In genomic region chr2:90828739-90829138, GRCm38 (mm10) we compare ENCODE assay signal across 26 mouse cellular contexts. TPM values are rescaled to one million over a fixed set of nuclear protein-coding genes. Genes with fewer than 3 reads are reported as not detected.
A peak's percentile ranks its signal among the peaks of the same experiment; 100 is the strongest.
DNase-seq lines count a peak whose midpoint lies in the region; ATAC-seq and TF ChIP-seq lines count a peak whose summit lies in the region.
"Had no signal": no experiment of that assay in that cellular context is flagged by ENCODE, and none has a peak within 500 bp of the region (broad histone marks: within the 10 kb centered on the region; RNA-seq: fewer than 3 reads in every experiment).

No protein-coding gene starts in this region.

- H3K27ac ChIP-seq in forebrain, embryonic 14.5 days (ENCODE audit: low read depth, low read length), result no peak overlapping the region
- no peak overlapping the region for H3K27ac ChIP-seq in forebrain, embryonic 13.5 days
- no peak overlapping the region for H3K27ac ChIP-seq in MEL (ENCODE audit: control insufficient read depth, low read depth, low read length)
- no peak overlapping the region for H3K27ac ChIP-seq in intestine, embryonic 15.5 days
- H3K27ac ChIP-seq: forebrain, embryonic 10.5 days; liver, embryonic 14.5 days; lung, embryonic 15.5 days; midbrain, embryonic 15.5 days; neural tube, embryonic 13.5 days had no signal

- ATAC-seq in forebrain, embryonic 14.5 days, result no peak
- no peak for ATAC-seq in forebrain, embryonic 13.5 days
- ATAC-seq in intestine, embryonic 15.5 days, result no peak
- ATAC-seq: hindbrain, embryonic 16.5 days; intestine, postnatal 0 days; midbrain, embryonic 15.5 days had no signal

- no peaks in the 10 kb centered on the region for H3K4me1 ChIP-seq in forebrain, embryonic 14.5 days (ENCODE audit: control insufficient read depth, insufficient read depth, low read length)
- H3K4me1 ChIP-seq in forebrain, embryonic 13.5 days, result no peaks in the 10 kb centered on the region
- H3K4me1 ChIP-seq in MEL (ENCODE audit: control insufficient read depth in 1 of 2, insufficient read depth in 2 of 2, low read length in 2 of 2), result peaks cover 2 to 5% of the 10 kb centered on the region in 2 experiments; a peak in 2 of 4 replicates
- H3K4me1 ChIP-seq in intestine, embryonic 15.5 days (replicated peaks), result no peaks in the 10 kb centered on the region
- H3K4me1 ChIP-seq: forebrain, embryonic 10.5 days; lung, embryonic 15.5 days; midbrain, embryonic 15.5 days; neural tube, embryonic 13.5 days had no signal

- no peaks in the 10 kb centered on the region for H3K36me3 ChIP-seq in forebrain, embryonic 14.5 days (ENCODE audit: control insufficient read depth, insufficient read depth, low read length)
- H3K36me3 ChIP-seq in forebrain, embryonic 13.5 days (ENCODE audit: poor library complexity, severe bottlenecking), result no peaks in the 10 kb centered on the region
- H3K36me3 ChIP-seq in MEL (ENCODE audit: control insufficient read depth in 1 of 2, insufficient read depth in 2 of 2, low read length in 2 of 2), result peaks cover 0 to 8% of the 10 kb centered on the region in 2 experiments; a peak in 2 of 4 replicates
- H3K36me3 ChIP-seq in intestine, embryonic 15.5 days, result no peaks in the 10 kb centered on the region
- H3K36me3 ChIP-seq: forebrain, embryonic 10.5 days; G1E; lung, embryonic 15.5 days; midbrain, embryonic 15.5 days; neural tube, embryonic 13.5 days had no signal

- no peak overlapping the region for H3K4me3 ChIP-seq in forebrain, embryonic 14.5 days (ENCODE audit: low read depth, low read length)
- no peak overlapping the region for H3K4me3 ChIP-seq in forebrain, embryonic 13.5 days
- H3K4me3 ChIP-seq in MEL (ENCODE audit: control insufficient read depth in 1 of 2, insufficient read depth in 1 of 2, low read depth in 2 of 2, low read length in 2 of 2), result no peak overlapping the region; a peak in 1 of 4 replicates
- no peak overlapping the region for H3K4me3 ChIP-seq in intestine, embryonic 15.5 days (replicated peaks)
- H3K4me3 ChIP-seq: forebrain, embryonic 10.5 days; lung, embryonic 15.5 days; midbrain, embryonic 15.5 days; myocyte; neural tube, embryonic 13.5 days had no signal

- no peaks in the 10 kb centered on the region for H3K27me3 ChIP-seq in forebrain, embryonic 14.5 days (replicated peaks; ENCODE audit: control insufficient read depth, insufficient read depth, low read length)
- H3K27me3 ChIP-seq in forebrain, embryonic 13.5 days, result no peaks in the 10 kb centered on the region
- no peaks in the 10 kb centered on the region for H3K27me3 ChIP-seq in MEL (ENCODE audit: control insufficient read depth in 1 of 2, insufficient read depth in 2 of 2, low read length in 2 of 2)
- no peaks in the 10 kb centered on the region for H3K27me3 ChIP-seq in intestine, embryonic 15.5 days (replicated peaks)
- H3K27me3 ChIP-seq: CH12.LX; lung, embryonic 15.5 days; midbrain, embryonic 15.5 days; neural tube, embryonic 13.5 days had no signal

- H3K9ac ChIP-seq in forebrain, embryonic 14.5 days (ENCODE audit: low read length), result no peak overlapping the region
- H3K9ac ChIP-seq in forebrain, embryonic 13.5 days, result no peak overlapping the region
- no peak overlapping the region for H3K9ac ChIP-seq in MEL (ENCODE audit: control insufficient read depth, low read depth, low read length, poor library complexity, severe bottlenecking)
- no peak overlapping the region for H3K9ac ChIP-seq in intestine, embryonic 15.5 days
- H3K9ac ChIP-seq: liver, embryonic 14.5 days; lung, embryonic 15.5 days; midbrain, embryonic 15.5 days; neural tube, embryonic 13.5 days had no signal

- H3K9me3 ChIP-seq in forebrain, embryonic 14.5 days (replicated peaks; ENCODE audit: control insufficient read depth, low read length), result no peaks in the 10 kb centered on the region
- no peaks in the 10 kb centered on the region for H3K9me3 ChIP-seq in forebrain, embryonic 13.5 days (replicated peaks)
- no peaks in the 10 kb centered on the region for H3K9me3 ChIP-seq in MEL (replicated peaks; ENCODE audit: insufficient read depth, low read length)
- H3K9me3 ChIP-seq in intestine, embryonic 15.5 days, result no peaks in the 10 kb centered on the region
- H3K9me3 ChIP-seq: forebrain, embryonic 10.5 days; G1E; lung, embryonic 15.5 days; midbrain, embryonic 15.5 days; neural tube, embryonic 13.5 days had no signal

- H3K79me2 ChIP-seq in MEL (ENCODE audit: control insufficient read depth, insufficient read depth, low read length, poor library complexity), result no peaks in the 10 kb centered on the region

- no peak for TF ChIP-seq RAD21 in MEL (IDR thresholded peaks at IDR 0.05; ENCODE audit: low read depth, low read length)

- TF ChIP-seq CTCF in MEL (IDR thresholded peaks at IDR 0.05 in 2 of 3, conservative IDR thresholded peaks at IDR 0.05 in 1 of 3; ENCODE audit: control insufficient read depth in 1 of 3, insufficient read depth in 1 of 3, low read depth in 2 of 3, low read length in 3 of 3, poor library complexity in 1 of 3, severe bottlenecking in 1 of 3), result no peak

- TF ChIP-seq POLR2A in MEL (IDR thresholded peaks at IDR 0.05; ENCODE audit: control insufficient read depth in 1 of 2, insufficient read depth in 1 of 2, low read depth in 1 of 2, low read length in 2 of 2, poor library complexity in 1 of 2), result no peak

- no peak overlapping the region for H3K4me2 ChIP-seq in forebrain, embryonic 14.5 days (ENCODE audit: low read length)
- no peak overlapping the region for H3K4me2 ChIP-seq in forebrain, embryonic 13.5 days
- H3K4me2 ChIP-seq in intestine, embryonic 15.5 days (replicated peaks), result no peak overlapping the region
- H3K4me2 ChIP-seq: lung, embryonic 15.5 days; midbrain, embryonic 15.5 days; neural tube, embryonic 13.5 days had no signal

- peak; percentile 8 for DNase-seq in forebrain, embryonic 14.5 days (ENCODE audit: low spot score)
- peak; percentile 77 for DNase-seq in MEL (ENCODE audit: low read depth, low spot score)
- peak; percentile 17 for DNase-seq in MN1 (ENCODE audit: low spot score)
- DNase-seq in cerebellum, adult 9-11 months, result peak; percentile 61
- no peak for DNase-seq in lung, postnatal 4 days
- DNase-seq: adrenal gland, postnatal 36 days; B cell, adult 2 months; kidney, postnatal 36 days; lung, postnatal 36 days; retina, postnatal 1 day; right cerebral cortex, postnatal 25 days; thymus, postnatal 25 days had no signal

- 65% methylated on average over 7 of the region's 7 CpGs for WGBS in forebrain, embryonic 14.5 days
- WGBS in forebrain, embryonic 13.5 days, result 71% methylated on average over 7 of the region's 7 CpGs
- 52% methylated on average over 7 of the region's 7 CpGs for WGBS in intestine, embryonic 15.5 days

- peak in 1 of 2 experiments; percentile 39; a peak in 1 of 4 replicates for TF ChIP-seq EP300 in MEL (IDR thresholded peaks at IDR 0.05; ENCODE audit: low read depth in 1 of 2, low read length in 2 of 2)

TF ChIP-seq in MEL, 35 proteins besides CTCF, POLR2A, EP300 and RAD21:
- no peak for TF ChIP-seq BHLHE40 (IDR thresholded peaks at IDR 0.05; ENCODE audit: borderline replicate concordance, low read depth, low read length)
- peak; percentile 56; the same call in 1 of the 2 replicates for TF ChIP-seq ELF1 (IDR thresholded peaks at IDR 0.05; ENCODE audit: low read depth, low read length)
- no peak for TF ChIP-seq SIN3A (IDR thresholded peaks at IDR 0.05; ENCODE audit: low read length)
- TF ChIP-seq ETS1 (IDR thresholded peaks at IDR 0.05; ENCODE audit: low read depth, low read length), result peak; percentile 15; the same call in 1 of the 2 replicates
- no peak for TF ChIP-seq NRF1 (IDR thresholded peaks at IDR 0.05; ENCODE audit: insufficient read depth, low read depth, low read length, poor library complexity, severe bottlenecking)
- TF ChIP-seq CHD2 (IDR thresholded peaks at IDR 0.05; ENCODE audit: low read length), result no peak
- no peak for TF ChIP-seq ZC3H11A (IDR thresholded peaks at IDR 0.05; ENCODE audit: low read depth, low read length)
- no peak; the same call in 1 of the 2 replicates for TF ChIP-seq TAL1 (IDR thresholded peaks at IDR 0.05; ENCODE audit: low read length)
- TF ChIP-seq POLR2AphosphoS5 (IDR thresholded peaks at IDR 0.05; ENCODE audit: borderline replicate concordance, low read depth, low read length), result no peak
- no peak for TF ChIP-seq USF1 (IDR thresholded peaks at IDR 0.05; ENCODE audit: low read depth, low read length)
- no peak for TF ChIP-seq TBP (IDR thresholded peaks at IDR 0.05; ENCODE audit: low read depth, low read length)
- TF ChIP-seq TCF12 (IDR thresholded peaks at IDR 0.05; ENCODE audit: low read depth, low read length), result no peak

RNA-seq across cellular contexts. Expression of gene Mtch2, which starts 18.2 kb away (rescaled TPM):
- polyA plus RNA-seq in forebrain, embryonic 14.5 days (2014; fragmentation: Nextera tagmentation; extraction: Ambion mirVana), result 318 and 353 TPM in 2 replicates
- polyA plus RNA-seq in forebrain, embryonic 13.5 days (2015; fragmentation: Nextera tagmentation; extraction: Ambion mirVana), result 275 and 283 TPM in 2 replicates
- 85.7 and 91.5 TPM in 2 replicates for total RNA-seq in MEL (2012; rRNA removed)
- 100 to 1,000 TPM in 1 of 2 experiments, not detected in 1; 167 TPM for polyA plus RNA-seq in MEL (2012; ENCODE audit: insufficient read depth in 1 of 2, insufficient read length in 2 of 2, low read depth in 1 of 2, low replicate concordance in 2 of 2, missing spikeins in 1 of 2)
- polyA plus RNA-seq in intestine, embryonic 15.5 days (2015; fragmentation: Nextera tagmentation; extraction: Ambion mirVana), result 332 and 357 TPM in 2 replicates

RNA-seq across cellular contexts. Expression of gene Agbl2, which starts 46.2 kb away (rescaled TPM):
- polyA plus RNA-seq in forebrain, embryonic 14.5 days (2014; fragmentation: Nextera tagmentation; extraction: Ambion mirVana), result 0.89 and 1.2 TPM in 2 replicates
- 0.21 and 1.1 TPM in 2 replicates for polyA plus RNA-seq in forebrain, embryonic 13.5 days (2015; fragmentation: Nextera tagmentation; extraction: Ambion mirVana)
- not detected in 2 replicates for total RNA-seq in MEL (2012; rRNA removed)
- not detected for polyA plus RNA-seq in MEL (2012; ENCODE audit: insufficient read depth in 1 of 2, insufficient read length in 2 of 2, low read depth in 1 of 2, low replicate concordance in 2 of 2, missing spikeins in 1 of 2)
- polyA plus RNA-seq in intestine, embryonic 15.5 days (2015; fragmentation: Nextera tagmentation; extraction: Ambion mirVana), result 0.44 and 0.57 TPM in 2 replicates
- total RNA-seq: CH12.LX; hematopoietic stem cell, adult 5-6 weeks; megakaryocyte-erythroid progenitor cell, adult 5-6 weeks had no signal
- polyA plus RNA-seq: G1E, myocyte had no signal

RNA-seq across cellular contexts. Expression of gene C1qtnf4, which starts 56.9 kb away (rescaled TPM):
- 18.4 and 18.8 TPM in 2 replicates for polyA plus RNA-seq in forebrain, embryonic 14.5 days (2014; fragmentation: Nextera tagmentation; extraction: Ambion mirVana)
- 9.0 and 9.4 TPM in 2 replicates for polyA plus RNA-seq in forebrain, embryonic 13.5 days (2015; fragmentation: Nextera tagmentation; extraction: Ambion mirVana)
- total RNA-seq in MEL (2012; rRNA removed), result not detected in 2 replicates
- polyA plus RNA-seq in MEL (2012; ENCODE audit: insufficient read depth in 1 of 2, insufficient read length in 2 of 2, low read depth in 1 of 2, low replicate concordance in 2 of 2, missing spikeins in 1 of 2), result not detected
- polyA plus RNA-seq in intestine, embryonic 15.5 days (2015; fragmentation: Nextera tagmentation; extraction: Ambion mirVana), result 6.9 and 8.8 TPM in 2 replicates
- total RNA-seq: CH12.LX; hematopoietic stem cell, adult 5-6 weeks; megakaryocyte-erythroid progenitor cell, adult 5-6 weeks had no signal
- polyA plus RNA-seq: G1E had no signal

Comparison
In these comparisons a context has a peak if more than half of its experiments do, and no peak if none do; other contexts are left out.
1. DNase-seq: peak in forebrain, embryonic 14.5 days (single experiment), MEL (single experiment), MN1 (single experiment) and cerebellum, adult 9-11 months (single experiment); none in lung, postnatal 4 days (0 of 2).